Mouse (Mus musculus) brain, embryonic 14.5 days (tissue): ENCODE measurements around the gene Camta1.

Source experiments
- CTCF ChIP-seq: fragments of 200-500 bp; IDR thresholded peaks from 2 replicates; pipeline ENCODE4 v1.5.1; 2012; ENCODE audit warnings: inconsistent platforms, mild to moderate bottlenecking, moderate library complexity, borderline replicate concordance; ENCODE audit not compliant: insufficient read depth, insufficient read length; ENCODE audit errors: extremely low read depth
- POLR2A ChIP-seq: fragments of 200-500 bp; IDR thresholded peaks from 2 replicates; pipeline ENCODE4 v1.6.1; 2012; ENCODE audit warnings: mild to moderate bottlenecking, inconsistent platforms, borderline replicate concordance; ENCODE audit not compliant: poor library complexity, insufficient read depth, insufficient read length, severe bottlenecking; ENCODE audit errors: extremely low read depth

DNA sequence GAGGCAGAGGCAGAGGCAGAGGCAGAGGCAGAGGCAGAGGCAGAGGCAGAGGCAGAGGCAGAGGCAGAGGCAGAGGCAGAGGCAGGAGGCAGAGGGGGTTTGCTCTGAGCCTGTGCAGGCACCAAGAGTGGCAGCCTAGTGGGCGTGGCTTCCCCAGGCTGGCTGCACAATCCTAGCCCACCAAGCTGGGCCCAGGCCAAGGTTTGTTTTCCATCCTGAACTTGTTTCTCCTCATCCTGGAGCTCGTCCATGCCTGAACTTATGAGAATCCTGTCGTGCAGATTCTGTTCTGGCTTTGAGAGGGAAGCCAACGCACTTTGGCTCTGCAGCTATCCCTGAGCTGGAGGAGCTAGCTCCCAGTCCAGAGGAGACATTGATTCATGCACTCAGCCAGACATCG, 123.4 kb downstream of the Camta1 start:
- TF ChIP-seq CTCF (no peak), POLR2A (no peak)
